Mouse (Mus musculus) left cerebral cortex, adult 11 months (tissue): Measurements from ENCODE around the gene Padi1.

Experiments
- DNase-seq: peaks from one replicate; pipeline ENCODE4 v3.0.0; 2022; ENCODE audit warnings: low spot score

The Padi1 gene

DNA sequence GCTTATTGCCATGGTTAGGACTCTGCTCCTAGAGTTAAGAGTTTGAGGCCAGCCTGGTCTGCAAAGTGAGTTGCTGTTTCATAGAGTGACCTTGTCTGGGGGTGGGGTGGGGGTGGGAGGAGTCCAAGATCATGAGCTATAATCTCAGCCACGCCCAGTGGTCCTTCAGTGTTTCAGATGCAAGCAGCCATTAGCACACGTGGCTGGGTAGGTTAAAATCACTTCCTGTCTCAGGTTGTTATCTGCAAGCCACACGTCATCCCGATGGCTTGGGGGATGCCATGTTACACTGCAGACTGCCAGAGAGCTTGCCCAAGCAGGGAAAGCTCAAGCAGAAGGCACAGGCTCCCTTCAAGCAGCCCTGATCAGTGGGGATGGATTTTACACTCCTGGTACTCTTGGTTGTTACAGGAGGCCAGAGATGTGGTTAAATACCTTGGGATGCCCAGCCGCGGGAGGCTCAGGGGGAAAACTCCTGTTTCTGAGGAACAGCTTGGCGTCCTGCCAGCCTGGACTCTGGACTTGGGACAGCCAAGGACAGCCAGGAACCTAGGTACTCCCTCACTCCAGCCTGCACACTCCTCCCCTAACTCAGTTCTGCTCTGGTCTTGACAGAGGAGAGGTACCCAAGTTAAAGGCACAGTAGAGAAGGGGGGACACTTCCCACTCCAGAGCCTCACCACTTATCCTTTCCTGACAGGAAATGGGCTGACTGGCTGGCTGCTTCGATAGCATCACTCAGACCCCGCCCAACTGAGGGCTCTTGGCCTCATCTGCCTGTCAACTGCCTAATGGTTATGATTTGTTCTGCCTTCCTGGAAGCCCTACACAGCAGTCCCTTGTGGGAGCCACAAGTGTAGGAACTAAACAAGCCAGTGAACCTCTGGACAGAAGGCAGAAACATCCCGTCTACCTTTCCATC lies 29.3 kb downstream of the Padi1 start:
- no peak for DNase-seq

GRCm38 (mm10) chr4:140815496-140815895 lies 30.1 kb downstream of the Padi1 start:
- DNase-seq, result no peak

DNA sequence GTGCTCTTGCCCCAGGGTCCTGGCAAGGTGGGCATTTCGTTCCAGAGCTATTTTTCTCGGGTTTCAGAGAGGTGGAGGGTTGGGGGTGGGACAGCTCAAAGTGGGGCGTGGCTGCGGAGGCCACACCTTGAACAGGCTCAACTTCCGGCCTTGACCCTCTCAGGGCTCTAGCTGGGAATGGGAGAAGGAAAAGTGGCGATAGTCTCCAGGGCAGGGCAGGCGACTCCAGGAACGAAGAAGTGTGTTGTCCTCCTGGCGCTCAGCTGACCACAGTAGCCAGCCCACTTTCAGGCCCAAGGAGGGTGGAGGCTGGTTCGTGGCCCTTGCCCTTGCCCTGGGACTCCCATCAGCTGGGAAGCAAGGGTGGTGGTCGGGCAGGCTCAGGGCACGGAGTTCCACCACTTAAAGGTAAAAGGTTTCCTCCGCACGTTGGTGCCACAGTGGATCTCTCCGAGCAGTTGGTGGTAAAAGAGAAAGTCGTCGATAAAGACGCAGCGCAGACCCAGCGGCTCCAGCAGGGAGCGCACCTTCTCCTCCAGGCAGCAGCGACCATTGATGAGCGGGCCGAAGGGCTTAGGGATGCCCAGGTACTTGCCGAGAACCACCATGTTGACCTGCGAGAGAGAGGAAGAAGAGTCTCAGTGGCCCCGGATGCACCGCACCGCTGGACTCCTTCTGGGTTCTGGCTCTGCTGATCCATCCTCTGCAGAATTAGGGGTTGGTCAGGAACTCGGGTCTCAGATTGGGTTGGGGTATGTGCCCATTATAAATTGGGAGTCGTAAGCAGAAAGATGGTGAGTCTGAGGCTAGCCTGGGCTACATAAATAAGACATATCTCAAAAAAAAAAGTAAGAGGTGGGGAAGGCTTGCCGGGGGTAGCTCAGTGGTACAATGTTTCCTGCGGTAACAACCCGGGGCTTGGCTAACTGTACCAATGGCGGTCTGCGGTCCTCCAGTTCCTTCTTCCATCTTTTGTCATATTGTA lies 31.0 kb downstream of the Padi1 start:
- DNase-seq, result no peak

DNA sequence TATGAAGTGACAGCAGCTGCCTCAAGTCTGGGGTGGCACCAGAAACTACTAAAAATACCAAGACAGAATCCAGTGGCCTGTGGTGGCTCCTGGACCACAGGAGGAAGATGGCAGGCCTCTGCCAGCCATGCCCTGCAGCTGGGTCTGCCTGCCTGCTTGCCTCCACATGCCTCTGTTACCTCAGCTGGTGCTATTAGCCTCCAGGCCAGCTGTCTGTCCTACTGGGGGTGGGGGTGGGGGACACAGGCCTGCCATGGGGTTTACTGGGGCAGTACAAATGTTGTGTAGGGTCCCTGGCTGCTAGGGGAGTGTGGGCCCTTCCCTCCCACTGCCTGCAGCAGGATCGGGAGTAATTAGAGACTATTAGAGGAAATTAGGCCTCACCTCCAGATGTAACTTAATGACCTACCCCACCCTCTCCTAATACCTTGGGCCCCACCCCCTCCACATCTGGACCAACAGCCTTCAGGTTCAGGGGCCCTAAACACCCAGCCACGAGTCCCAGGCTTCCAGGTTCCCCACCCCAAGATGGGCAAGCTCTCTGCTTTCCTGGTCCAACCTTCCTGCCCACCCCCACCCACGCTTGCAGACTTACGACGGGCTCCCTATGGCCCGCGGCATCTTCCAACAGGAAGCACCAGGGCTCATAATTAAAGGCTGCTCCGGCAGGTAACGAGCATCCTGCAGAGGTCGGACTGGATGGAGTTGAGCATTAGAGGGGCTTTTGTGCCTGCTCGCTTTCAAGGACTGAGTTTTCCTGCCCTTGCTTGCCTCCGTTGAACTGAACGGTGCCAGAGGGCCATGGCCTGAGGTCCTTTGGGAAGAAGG lies 32.0 kb downstream of the Padi1 start:
- DNase-seq, result no peak

DNA sequence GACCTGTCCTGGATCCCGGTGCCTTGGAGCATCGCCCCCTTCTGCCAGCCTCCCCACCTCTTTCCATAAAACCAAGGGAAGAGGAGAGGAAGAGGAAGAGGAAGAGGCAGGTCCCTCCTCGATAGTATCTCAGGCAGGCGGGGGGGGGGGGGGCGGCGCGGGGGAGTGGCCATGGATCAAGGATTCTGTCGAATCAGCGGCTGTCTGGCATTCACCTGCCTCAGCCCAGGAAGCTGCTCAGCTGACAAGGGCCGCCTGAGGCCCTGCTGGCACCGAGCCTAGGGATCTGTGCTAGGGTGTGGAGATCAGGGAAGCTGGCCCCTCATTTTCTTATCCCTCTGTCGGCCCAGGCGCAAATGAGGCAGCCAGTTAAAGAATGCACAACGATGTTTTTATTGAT lies 33.0 kb downstream of the Padi1 start:
- DNase-seq, result no peak

DNA sequence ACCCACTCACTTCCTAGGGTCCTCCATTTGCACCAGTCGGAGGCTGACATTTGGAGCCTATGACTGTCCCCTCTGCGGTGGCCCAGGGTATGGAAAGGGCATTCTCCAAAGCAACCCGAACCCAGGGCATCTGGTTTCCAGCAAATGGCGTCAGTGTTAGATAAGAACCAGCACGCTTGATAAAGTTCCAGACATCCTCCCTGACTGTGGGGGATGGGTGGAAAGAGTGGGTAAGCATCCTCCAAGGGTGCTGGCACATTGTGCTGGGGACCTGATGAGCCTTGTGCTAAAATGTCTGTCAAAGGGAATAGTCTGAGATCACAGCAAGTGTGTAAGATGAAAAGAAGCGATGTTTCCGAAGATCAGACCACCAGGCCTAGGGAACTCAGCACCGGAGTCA lies 33.4 kb downstream of the Padi1 start:
- no peak for DNase-seq

DNA sequence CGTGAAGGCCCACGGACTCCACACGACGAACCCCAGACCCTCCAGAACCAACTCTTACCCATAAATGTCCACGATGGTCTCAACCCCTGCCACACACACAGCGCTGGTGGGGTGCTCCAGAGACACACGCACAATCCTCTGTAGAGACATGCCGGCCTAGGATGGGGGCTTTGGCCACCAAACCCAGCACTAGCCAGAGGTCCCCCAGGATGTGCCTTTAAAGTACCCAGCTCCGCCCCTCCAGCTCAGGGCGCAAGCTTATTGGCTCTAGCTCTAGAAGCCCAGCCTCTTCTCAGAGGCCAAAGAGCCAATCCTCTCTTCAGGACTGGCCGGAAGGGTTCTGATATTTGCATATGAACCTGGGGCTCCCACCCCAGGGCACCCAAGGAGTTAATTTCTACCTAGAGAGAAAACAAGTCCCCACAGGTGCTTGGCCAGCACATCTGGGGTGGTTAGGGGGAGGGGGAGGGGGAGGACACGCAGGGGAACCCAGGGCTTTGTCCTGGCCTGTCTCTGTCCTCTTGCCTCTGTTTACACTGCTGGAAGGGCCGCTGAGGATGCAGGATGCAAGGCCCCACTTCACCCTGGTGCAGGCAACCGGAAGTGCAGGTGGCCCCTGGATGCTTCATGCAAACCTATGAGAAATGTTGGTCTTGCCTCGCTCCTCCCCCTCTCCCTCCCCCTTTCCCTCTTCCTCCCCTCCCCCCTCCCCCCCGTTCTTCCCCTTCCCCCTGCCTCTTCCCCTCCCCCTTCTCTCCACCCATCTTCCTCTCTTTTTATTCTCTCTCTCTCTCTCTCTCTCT lies 34.9 kb downstream of the Padi1 start, which contains the start of gene Padi3:
TSS of gene Padi3 (minus strand) at position 191 of the 803 bp plus-strand sequence.
- DNase-seq, result no peak

DNA sequence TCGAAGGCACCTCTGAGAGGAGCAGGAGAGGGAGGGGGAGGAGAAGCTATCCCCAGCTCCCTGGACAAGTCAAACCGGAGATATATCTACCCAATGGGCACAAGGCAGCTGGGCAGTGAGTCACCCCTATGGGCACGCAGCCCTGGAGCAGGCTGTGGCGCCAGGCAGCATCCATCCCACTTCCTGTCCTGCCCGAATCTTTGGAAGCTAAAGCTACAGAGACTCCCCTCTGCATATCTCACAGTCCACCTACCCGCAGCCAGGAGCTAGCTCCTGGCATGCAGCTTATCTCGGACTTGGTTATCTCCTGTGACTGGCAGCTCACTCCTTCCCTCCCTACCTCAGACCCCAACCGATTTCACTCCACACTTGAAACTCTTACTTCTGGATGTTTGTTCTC lies 36.5 kb downstream of the Padi1 start:
- no peak for DNase-seq

DNA sequence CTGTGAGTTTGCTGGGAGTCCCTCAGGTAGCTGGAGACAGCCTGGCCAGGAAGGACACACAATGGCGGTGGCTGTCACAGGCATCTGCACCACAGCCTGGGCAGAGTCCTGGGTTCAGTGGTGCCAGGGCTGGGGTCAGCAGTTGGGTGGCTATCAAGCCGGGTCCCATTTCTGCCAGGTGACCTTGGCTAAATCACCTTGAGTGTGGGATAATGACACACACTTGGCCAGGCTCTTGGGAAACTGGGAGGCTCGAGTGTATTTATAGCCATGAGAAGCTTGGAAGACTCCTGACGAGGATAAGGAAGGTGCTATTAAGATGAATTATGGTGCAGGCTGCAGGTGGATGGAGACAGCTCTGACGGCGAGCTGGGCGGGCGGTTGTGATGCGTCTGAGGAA lies 41.0 kb downstream of the Padi1 start:
- DNase-seq, result no peak

DNA sequence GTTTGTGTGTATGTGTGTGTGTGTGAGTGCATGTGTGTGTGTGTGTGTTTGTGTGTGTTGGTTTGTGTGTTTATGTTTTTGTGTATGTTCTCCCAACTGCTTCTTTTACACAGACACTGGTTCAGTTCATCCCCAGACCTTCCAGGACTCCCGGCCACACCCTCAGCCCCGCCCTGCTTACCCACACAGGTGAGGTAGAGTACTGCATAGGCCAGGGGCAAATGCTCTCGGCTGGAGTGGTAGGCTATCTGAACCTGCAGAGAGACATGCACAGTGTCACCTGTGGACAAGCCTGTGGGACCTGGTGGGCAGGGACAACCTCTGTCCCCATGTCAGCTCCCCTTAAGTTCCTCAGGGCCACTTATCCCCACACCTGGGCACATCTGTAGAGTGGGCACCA lies 44.2 kb downstream of the Padi1 start:
- no peak for DNase-seq

DNA sequence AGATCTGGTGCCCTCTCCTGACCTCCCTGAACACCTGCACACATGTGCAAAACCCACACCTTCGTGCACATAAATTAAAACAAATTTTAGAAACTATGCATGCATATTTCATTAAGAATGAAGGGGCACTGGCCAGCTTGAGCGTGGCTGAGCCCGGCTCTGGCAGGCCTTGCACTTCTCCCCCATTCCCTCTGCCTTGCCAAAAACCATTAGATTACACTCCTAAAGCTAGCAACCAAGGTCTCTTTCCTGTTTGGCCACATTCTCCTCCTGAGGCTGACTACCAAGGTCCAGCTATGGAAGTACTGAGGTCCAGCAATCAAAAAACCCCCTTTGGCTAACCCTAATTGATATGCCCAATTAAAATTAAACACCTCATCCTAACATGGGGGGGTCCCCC lies 48.8 kb downstream of the Padi1 start:
- no peak for DNase-seq

DNA sequence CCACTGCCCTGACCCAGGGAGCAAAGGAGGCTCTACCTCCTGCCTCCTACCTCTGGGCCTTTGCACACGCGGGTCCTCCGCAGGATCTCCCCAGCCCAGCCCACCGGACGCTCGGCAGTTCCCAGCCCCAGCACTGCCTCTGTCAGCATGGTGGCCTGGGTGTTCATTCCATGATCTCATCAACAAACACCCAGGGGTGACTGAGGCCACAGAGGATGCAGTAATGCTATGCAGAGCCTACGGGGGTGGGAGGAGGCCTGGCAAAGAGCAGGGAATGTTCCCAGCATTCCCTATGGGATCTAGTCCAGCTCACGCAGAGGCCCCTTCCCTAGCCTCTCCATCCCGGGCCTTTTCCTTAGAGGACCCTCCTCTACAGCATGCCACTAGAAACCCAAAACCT lies 50.9 kb downstream of the Padi1 start:
- DNase-seq, result no peak

GRCm38 (mm10) chr4:140793795-140794194 lies 51.8 kb downstream of the Padi1 start:
- DNase-seq, result no peak

GRCm38 (mm10) chr4:140792584-140792983 lies 53.0 kb downstream of the Padi1 start:
- DNase-seq, result no peak

DNA sequence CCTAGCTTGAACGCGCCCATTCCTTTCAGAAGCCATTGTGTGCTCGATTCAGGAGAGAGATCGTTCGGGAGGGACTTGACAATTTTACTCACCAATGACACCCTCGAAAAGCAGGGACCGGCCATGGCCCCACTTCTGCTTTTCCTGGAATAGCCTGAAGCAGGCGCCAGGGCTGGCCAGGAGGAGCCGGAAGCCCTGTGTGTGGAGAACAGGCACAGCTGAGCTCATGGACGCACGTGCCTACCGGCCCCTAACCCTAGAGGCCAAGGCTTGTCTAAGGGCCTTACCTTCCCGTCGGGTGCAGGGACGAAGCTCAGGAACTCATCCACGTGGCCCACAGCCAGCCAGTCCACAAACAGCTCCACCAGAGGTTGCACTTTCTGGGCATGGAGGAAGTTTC lies 54.5 kb downstream of the Padi1 start:
- DNase-seq, result no peak

GRCm38 (mm10) chr4:140789983-140790382 lies 55.6 kb downstream of the Padi1 start:
- no peak for DNase-seq

- no peak for DNase-seq
Observed at GRCm38 (mm10) chr4:140788983-140789382, 56.6 kb downstream of the Padi1 start.

GRCm38 (mm10) chr4:140788264-140788663 lies 57.3 kb downstream of the Padi1 start:
- no peak for DNase-seq

DNA sequence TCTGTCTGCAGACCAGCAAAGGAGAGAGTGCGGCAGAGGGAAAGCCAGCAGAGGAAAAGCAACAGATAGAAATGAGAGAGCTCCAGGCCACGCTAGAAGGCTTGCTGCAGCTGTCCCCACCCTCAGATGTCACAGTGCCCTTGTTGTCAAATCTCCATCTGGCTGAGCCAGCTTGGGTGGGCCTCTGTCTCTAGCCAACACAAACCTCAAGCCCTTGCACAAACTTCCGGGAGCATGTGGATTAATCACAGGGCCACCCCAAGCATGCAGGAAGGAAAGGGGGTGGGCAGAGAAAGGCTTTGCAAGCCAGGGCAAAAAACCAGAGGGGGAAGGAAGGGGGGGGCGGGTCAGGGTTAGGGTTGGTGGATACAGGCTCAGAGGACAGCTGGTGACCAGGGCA lies 58.2 kb downstream of the Padi1 start:
- no peak for DNase-seq

DNA sequence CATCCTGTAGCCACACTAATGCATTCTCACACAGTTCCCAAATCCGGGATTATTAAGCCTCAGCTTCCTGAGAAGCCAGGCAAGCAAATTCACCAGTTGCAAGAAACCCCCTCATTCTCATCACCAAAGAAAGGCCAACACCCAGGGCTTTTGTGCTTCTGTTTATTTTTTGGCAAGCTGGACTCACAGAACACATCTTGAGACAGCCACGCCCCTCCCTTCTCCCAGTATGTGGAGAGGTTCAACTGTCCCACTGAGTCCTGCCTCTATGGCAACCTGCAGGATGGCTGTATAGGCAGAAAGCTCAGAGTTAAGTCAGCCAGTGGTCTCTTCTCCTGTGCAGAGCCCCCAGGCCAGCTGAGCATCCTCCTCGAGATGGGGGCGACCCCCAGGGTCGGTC lies 60.4 kb downstream of the Padi1 start:
- DNase-seq, result no peak
